Mouse (Mus musculus): ENCODE results near the gene Tnfsfm13. TPM values are rescaled to one million over a fixed set of nuclear protein-coding genes. Genes with fewer than 3 reads are reported as not detected.
"Not testable (repeated sequence)": the region's sequence is repeated elsewhere in the genome, so short reads cannot be mapped to it uniquely, and the experiment has no call there.

The Tnfsfm13 gene
- 1.6 TPM for polyA plus RNA-seq (2012; fragmentation: generic; extraction: Trizol)

GRCm38 (mm10) chr11:69695361-69696181 lies at the start of gene Tnfsfm13, which contains the start of gene Tnfsf12:
Tnfsfm13 (minus strand) TSS chr11:69696098.
Tnfsf12 (minus strand) TSS chr11:69695849.
- peak within 1 kb of the TSS; percentile 11 for H3K4me3 ChIP-seq
- no peak for TF ChIP-seq MAX (IDR thresholded peaks at IDR 0.05; ENCODE audit: low read depth)
- no peak for TF ChIP-seq MYOG (IDR thresholded peaks at IDR 0.05; ENCODE audit: control insufficient read depth in 1 of 3, insufficient read depth in 1 of 3, insufficient read length in 2 of 3, low read depth in 2 of 3)
- peak; percentile 42 for TF ChIP-seq POLR2A (IDR thresholded peaks at IDR 0.05; ENCODE audit: insufficient read length, low read depth)
- TF ChIP-seq E2F4 (IDR thresholded peaks at IDR 0.05; ENCODE audit: insufficient read depth) = no peak
- no peak for TF ChIP-seq MYOD1 (IDR thresholded peaks at IDR 0.05; ENCODE audit: control insufficient read depth in 1 of 3, insufficient read length in 2 of 3, low read depth in 2 of 3)
- H3ac ChIP-seq (ENCODE audit: control insufficient read depth, insufficient read length) = peak within 1 kb of the TSS; percentile 11
- no peaks in the 10 kb centered on the region for H3K36me3 ChIP-seq (ENCODE audit: control insufficient read depth, insufficient read depth)
- no peaks in the 10 kb centered on the region for H3K79me2 ChIP-seq (ENCODE audit: control insufficient read depth, insufficient read depth)
- H3K4me2 ChIP-seq (ENCODE audit: low read depth) = peak within 1 kb of the TSS; percentile 67
- H3K27me3 ChIP-seq (ENCODE audit: control insufficient read depth, insufficient read depth, insufficient read length) = no peaks in the 10 kb centered on the region

- not testable (repeated sequence) for H3K4me2 ChIP-seq (ENCODE audit: low read depth); H3K4me3 ChIP-seq; H3K27me3 ChIP-seq (ENCODE audit: control insufficient read depth, insufficient read depth, insufficient read length); H3ac ChIP-seq (ENCODE audit: control insufficient read depth, insufficient read length); H3K79me2 ChIP-seq (ENCODE audit: control insufficient read depth, insufficient read depth)
- H3K36me3 ChIP-seq (ENCODE audit: control insufficient read depth, insufficient read depth) = peaks cover 24% of the 10 kb centered on the region
Observed at GRCm38 (mm10) chr11:69731408-69731807, 35.5 kb upstream of the Tnfsfm13 start.

GRCm38 (mm10) chr11:69729063-69729462 lies 33.2 kb upstream of the Tnfsfm13 start:
- no peak overlapping the region for H3ac ChIP-seq (ENCODE audit: control insufficient read depth, insufficient read length)
- no peak for TF ChIP-seq TCF3 (IDR thresholded peaks at IDR 0.05; ENCODE audit: insufficient read length, low read depth)
- no peak for TF ChIP-seq POLR2AphosphoS2 (IDR thresholded peaks at IDR 0.05; ENCODE audit: insufficient read length, low read depth)
- no peak for TF ChIP-seq POLR2A (IDR thresholded peaks at IDR 0.05; ENCODE audit: insufficient read length, low read depth)
- TF ChIP-seq MYOD1 (IDR thresholded peaks at IDR 0.05; ENCODE audit: control insufficient read depth in 1 of 3, insufficient read length in 2 of 3, low read depth in 2 of 3) = no peak
- no peak for TF ChIP-seq TCF12 (IDR thresholded peaks at IDR 0.05; ENCODE audit: insufficient read depth, poor library complexity, severe bottlenecking)

GRCm38 (mm10) chr11:69725951-69726350 lies 30.1 kb upstream of the Tnfsfm13 start:
- TF ChIP-seq TCF3 (IDR thresholded peaks at IDR 0.05; ENCODE audit: insufficient read length, low read depth) = no peak
- TF ChIP-seq CEBPB (IDR thresholded peaks at IDR 0.05; ENCODE audit: insufficient read depth, poor library complexity, severe bottlenecking) = no peak
- no peak for TF ChIP-seq POLR2A (IDR thresholded peaks at IDR 0.05; ENCODE audit: insufficient read length, low read depth)
- TF ChIP-seq MYOD1 (IDR thresholded peaks at IDR 0.05; ENCODE audit: control insufficient read depth in 1 of 3, insufficient read length in 2 of 3, low read depth in 2 of 3) = no peak
- no peak for TF ChIP-seq POLR2AphosphoS2 (IDR thresholded peaks at IDR 0.05; ENCODE audit: insufficient read length, low read depth)
- TF ChIP-seq REST (IDR thresholded peaks at IDR 0.05; ENCODE audit: insufficient read depth, insufficient read length) = no peak
- no peak for TF ChIP-seq MYOG (IDR thresholded peaks at IDR 0.05; ENCODE audit: control insufficient read depth in 1 of 3, insufficient read depth in 1 of 3, insufficient read length in 2 of 3, low read depth in 2 of 3)
- TF ChIP-seq E2F4 (IDR thresholded peaks at IDR 0.05; ENCODE audit: insufficient read depth) = no peak
- H3ac ChIP-seq (ENCODE audit: control insufficient read depth, insufficient read length) = no peak overlapping the region

More at GRCm38 (mm10) chr11:69729063-69729462, 33.2 kb upstream of the Tnfsfm13 start:
- Histone ChIP-seq H3K4me2 (ENCODE audit: low read depth) (no peak overlapping the region), H3K27me3 (ENCODE audit: control insufficient read depth, insufficient read depth, insufficient read length) (no peaks in the 10 kb centered on the region), H3K4me3 (no peak overlapping the region), H3K79me2 (ENCODE audit: control insufficient read depth, insufficient read depth) (no peaks in the 10 kb centered on the region), H3K36me3 (ENCODE audit: control insufficient read depth, insufficient read depth) (peaks cover 6% of the 10 kb centered on the region)

GRCm38 (mm10) chr11:69723074-69723473 lies 27.2 kb upstream of the Tnfsfm13 start:
- no peak overlapping the region for H3K4me3 ChIP-seq
- H3K36me3 ChIP-seq (ENCODE audit: control insufficient read depth, insufficient read depth) = no peaks in the 10 kb centered on the region
- H3K79me2 ChIP-seq (ENCODE audit: control insufficient read depth, insufficient read depth) = no peaks in the 10 kb centered on the region
- TF ChIP-seq MAX (IDR thresholded peaks at IDR 0.05; ENCODE audit: low read depth) (no peak), TCF3 (IDR thresholded peaks at IDR 0.05; ENCODE audit: insufficient read length, low read depth) (no peak), E2F4 (IDR thresholded peaks at IDR 0.05; ENCODE audit: insufficient read depth) (no peak), REST (IDR thresholded peaks at IDR 0.05; ENCODE audit: insufficient read depth, insufficient read length) (no peak), USF1 (IDR thresholded peaks at IDR 0.05; ENCODE audit: low read depth) (no peak), SRF (IDR thresholded peaks at IDR 0.05; ENCODE audit: control insufficient read depth, insufficient read length, low read depth) (no peak), POLR2AphosphoS2 (IDR thresholded peaks at IDR 0.05; ENCODE audit: insufficient read length, low read depth) (no peak), POLR2A (IDR thresholded peaks at IDR 0.05; ENCODE audit: insufficient read length, low read depth) (no peak), MYOD1 (IDR thresholded peaks at IDR 0.05; ENCODE audit: control insufficient read depth in 1 of 3, insufficient read length in 2 of 3, low read depth in 2 of 3) (no peak), TCF12 (IDR thresholded peaks at IDR 0.05; ENCODE audit: insufficient read depth, poor library complexity, severe bottlenecking) (no peak), MYOG (IDR thresholded peaks at IDR 0.05; ENCODE audit: control insufficient read depth in 1 of 3, insufficient read depth in 1 of 3, insufficient read length in 2 of 3, low read depth in 2 of 3) (no peak), CEBPB (IDR thresholded peaks at IDR 0.05; ENCODE audit: insufficient read depth, poor library complexity, severe bottlenecking) (no peak)
- no peak overlapping the region for H3ac ChIP-seq (ENCODE audit: control insufficient read depth, insufficient read length)
- no peak overlapping the region for H3K4me2 ChIP-seq (ENCODE audit: low read depth)
- H3K27me3 ChIP-seq (ENCODE audit: control insufficient read depth, insufficient read depth, insufficient read length) = no peaks in the 10 kb centered on the region

More at GRCm38 (mm10) chr11:69725951-69726350, 30.1 kb upstream of the Tnfsfm13 start:
- Histone ChIP-seq H3K36me3 (ENCODE audit: control insufficient read depth, insufficient read depth) (no peaks in the 10 kb centered on the region), H3K4me2 (ENCODE audit: low read depth) (no peak overlapping the region), H3K27me3 (ENCODE audit: control insufficient read depth, insufficient read depth, insufficient read length) (no peaks in the 10 kb centered on the region), H3K79me2 (ENCODE audit: control insufficient read depth, insufficient read depth) (no peaks in the 10 kb centered on the region), H3K4me3 (no peak overlapping the region)
